Mouse (Mus musculus): ENCODE measurements around the gene Eva1c. TPM values are rescaled to one million over a fixed set of nuclear protein-coding genes. Genes with fewer than 3 reads are reported as not detected.

The Eva1c gene
- polyA plus RNA-seq, 1 experiment from 2014 or later, result 3.6 TPM

GRCm38 (mm10) chr16:90792066-90792465, 34.5 kb upstream of the Eva1c start:
- 88% methylated on average over 5 of the region's 5 CpGs for WGBS
- Histone ChIP-seq H3K9ac (ENCODE audit: low read length) (no peak overlapping the region), H3K4me3 (ENCODE audit: low read depth, low read length) (no peak overlapping the region)

GRCm38 (mm10) chr16:90792500-90792899, 34.0 kb upstream of the Eva1c start:
- Histone ChIP-seq H3K27me3 (ENCODE audit: control insufficient read depth, insufficient read depth, low read length) (no peaks in the 10 kb centered on the region), H3K4me2 (replicated peaks; ENCODE audit: low read depth) (no peak overlapping the region), H3K4me1 (replicated peaks; ENCODE audit: control insufficient read depth, insufficient read depth) (no peaks in the 10 kb centered on the region), H3K36me3 (ENCODE audit: control insufficient read depth, insufficient read depth, low read length) (peaks cover 9% of the 10 kb centered on the region), H3K9ac (ENCODE audit: low read length) (no peak overlapping the region), H3K9me3 (ENCODE audit: control insufficient read depth, low read length) (no peaks in the 10 kb centered on the region), H3K27ac (replicated peaks) (0 out of 2 replicates have a peak overlapping the region, but pooled peaks have one; percentile 8), H3K4me3 (ENCODE audit: low read depth, low read length) (no peak overlapping the region)
- ATAC-seq (ENCODE audit: low FRiP score, low TSS enrichment) (peak; percentile 72; the same call in 1 of the 2 replicates), DNase-seq (ENCODE audit: low spot score) (no peak)
- WGBS, result 69% methylated on average over 3 of the region's 3 CpGs
- TF ChIP-seq CTCF (IDR thresholded peaks at IDR 0.05; ENCODE audit: low read depth) (no peak), EP300 (optimal IDR thresholded peaks at IDR 0.05) (no peak)

More at GRCm38 (mm10) chr16:90792066-90792465, 34.5 kb upstream of the Eva1c start:
- H3K36me3 ChIP-seq (ENCODE audit: control insufficient read depth, insufficient read depth, low read length), result peaks cover 14% of the 10 kb centered on the region
- H3K27me3 ChIP-seq (ENCODE audit: control insufficient read depth, insufficient read depth, low read length), result no peaks in the 10 kb centered on the region
- H3K4me1 ChIP-seq (replicated peaks; ENCODE audit: control insufficient read depth, insufficient read depth), result no peaks in the 10 kb centered on the region
- H3K27ac ChIP-seq (replicated peaks), result 0 out of 2 replicates have a peak overlapping the region, but pooled peaks have one; percentile 8
- no peak for DNase-seq (ENCODE audit: low spot score)
- TF ChIP-seq CTCF (IDR thresholded peaks at IDR 0.05; ENCODE audit: low read depth) (no peak), EP300 (optimal IDR thresholded peaks at IDR 0.05) (no peak)
- H3K4me2 ChIP-seq (replicated peaks; ENCODE audit: low read depth), result no peak overlapping the region
- ATAC-seq (ENCODE audit: low FRiP score, low TSS enrichment), result 0 out of 2 replicates have a peak, but pooled peaks have one; percentile 4
- H3K9me3 ChIP-seq (ENCODE audit: control insufficient read depth, low read length), result no peaks in the 10 kb centered on the region

GRCm38 (mm10) chr16:90794708-90795107, 31.8 kb upstream of the Eva1c start:
- Histone ChIP-seq H3K9me3 (ENCODE audit: control insufficient read depth, low read length) (no peaks in the 10 kb centered on the region), H3K9ac (ENCODE audit: low read length) (no peak overlapping the region), H3K4me3 (ENCODE audit: low read depth, low read length) (no peak overlapping the region), H3K4me2 (replicated peaks; ENCODE audit: low read depth) (no peak overlapping the region), H3K27ac (replicated peaks) (no peak overlapping the region), H3K36me3 (ENCODE audit: control insufficient read depth, insufficient read depth, low read length) (peaks cover 12% of the 10 kb centered on the region), H3K27me3 (ENCODE audit: control insufficient read depth, insufficient read depth, low read length) (no peaks in the 10 kb centered on the region), H3K4me1 (replicated peaks; ENCODE audit: control insufficient read depth, insufficient read depth) (no peaks in the 10 kb centered on the region)
- DNase-seq (ENCODE audit: low spot score) (no peak), ATAC-seq (ENCODE audit: low FRiP score, low TSS enrichment) (no peak)
- TF ChIP-seq EP300 (optimal IDR thresholded peaks at IDR 0.05), result no peak
- no peak for TF ChIP-seq CTCF (IDR thresholded peaks at IDR 0.05; ENCODE audit: low read depth)

- TF ChIP-seq EP300 (optimal IDR thresholded peaks at IDR 0.05) (no peak), CTCF (IDR thresholded peaks at IDR 0.05; ENCODE audit: low read depth) (no peak)
- ATAC-seq (ENCODE audit: low FRiP score, low TSS enrichment) (peak; percentile 47; the same call in 1 of the 2 replicates), DNase-seq (ENCODE audit: low spot score) (no peak)
- no peak overlapping the region for H3K4me3 ChIP-seq (ENCODE audit: low read depth, low read length)
- H3K4me2 ChIP-seq (replicated peaks; ENCODE audit: low read depth), result no peak overlapping the region
- peaks cover 14% of the 10 kb centered on the region for H3K36me3 ChIP-seq (ENCODE audit: control insufficient read depth, insufficient read depth, low read length)
- H3K27ac ChIP-seq (replicated peaks), result no peak overlapping the region
- no peaks in the 10 kb centered on the region for H3K9me3 ChIP-seq (ENCODE audit: control insufficient read depth, low read length)
- no peak overlapping the region for H3K9ac ChIP-seq (ENCODE audit: low read length)
- no peaks in the 10 kb centered on the region for H3K27me3 ChIP-seq (ENCODE audit: control insufficient read depth, insufficient read depth, low read length)
- H3K4me1 ChIP-seq (replicated peaks; ENCODE audit: control insufficient read depth, insufficient read depth), result no peaks in the 10 kb centered on the region
- WGBS, result 81% methylated on average over 8 of the region's 8 CpGs
These were observed 28.1 kb upstream of the Eva1c start for GRCm38 (mm10) chr16:90798446-90798845.

GRCm38 (mm10) chr16:90798848-90799247, 27.7 kb upstream of the Eva1c start:
- Histone ChIP-seq H3K4me2 (replicated peaks; ENCODE audit: low read depth) (no peak overlapping the region), H3K27ac (replicated peaks) (no peak overlapping the region), H3K27me3 (ENCODE audit: control insufficient read depth, insufficient read depth, low read length) (no peaks in the 10 kb centered on the region), H3K4me1 (replicated peaks; ENCODE audit: control insufficient read depth, insufficient read depth) (no peaks in the 10 kb centered on the region), H3K9ac (ENCODE audit: low read length) (no peak overlapping the region), H3K9me3 (ENCODE audit: control insufficient read depth, low read length) (no peaks in the 10 kb centered on the region), H3K36me3 (ENCODE audit: control insufficient read depth, insufficient read depth, low read length) (peaks cover 16% of the 10 kb centered on the region), H3K4me3 (ENCODE audit: low read depth, low read length) (no peak overlapping the region)
- DNase-seq (ENCODE audit: low spot score) (no peak), ATAC-seq (ENCODE audit: low FRiP score, low TSS enrichment) (no peak)
- TF ChIP-seq CTCF (IDR thresholded peaks at IDR 0.05; ENCODE audit: low read depth) (no peak), EP300 (optimal IDR thresholded peaks at IDR 0.05) (no peak)
- 79% methylated on average over 5 of the region's 5 CpGs for WGBS

- no peaks in the 10 kb centered on the region for H3K9me3 ChIP-seq (ENCODE audit: control insufficient read depth, low read length)
- TF ChIP-seq EP300 (optimal IDR thresholded peaks at IDR 0.05) (no peak), CTCF (IDR thresholded peaks at IDR 0.05; ENCODE audit: low read depth) (no peak)
- H3K4me2 ChIP-seq (replicated peaks; ENCODE audit: low read depth), result no peak overlapping the region
- no peak overlapping the region for H3K4me3 ChIP-seq (ENCODE audit: low read depth, low read length)
- H3K36me3 ChIP-seq (ENCODE audit: control insufficient read depth, insufficient read depth, low read length), result peaks cover 22% of the 10 kb centered on the region
- no peak for ATAC-seq (ENCODE audit: low FRiP score, low TSS enrichment)
- H3K27me3 ChIP-seq (ENCODE audit: control insufficient read depth, insufficient read depth, low read length), result no peaks in the 10 kb centered on the region
- WGBS, result 89% methylated on average over 10 of the region's 10 CpGs
- no peak for DNase-seq (ENCODE audit: low spot score)
- H3K9ac ChIP-seq (ENCODE audit: low read length), result no peak overlapping the region
- no peaks in the 10 kb centered on the region for H3K4me1 ChIP-seq (replicated peaks; ENCODE audit: control insufficient read depth, insufficient read depth)
- no peak overlapping the region for H3K27ac ChIP-seq (replicated peaks)
These were observed 26.7 kb upstream of the Eva1c start for GRCm38 (mm10) chr16:90799840-90800239.
